Mouse (Mus musculus) embryonic facial prominence, embryonic 15.5 days (tissue): ENCODE results near the gene Zfp60. TPM values are rescaled to one million over a fixed set of nuclear protein-coding genes. Genes with fewer than 3 reads are reported as not detected.

Source experiments
- ATAC-seq: fragments of 200-750 bp; cut with Nextera tagmentation; 2 replicates; pipeline ENCODE4 v1.8.0; 2017; ENCODE audit warnings: low read depth, moderate TSS enrichment; ENCODE audit not compliant: insufficient number of reproducible peaks, low FRiP score, low TSS enrichment
- H3K27ac ChIP-seq: fragments of 300-500 bp; sonication (generic); replicated peaks from 2 replicates; pipeline ENCODE4 v1.5.1; 2015; ENCODE audit warnings: mild to moderate bottlenecking, inconsistent platforms
- H3K27me3 ChIP-seq: fragments of 300-500 bp; sonication (generic); 2 replicates; pipeline ENCODE4 v1.6.1; 2015; ENCODE audit warnings: inconsistent platforms
- H3K36me3 ChIP-seq: fragments of 300-500 bp; sonication (generic); 2 replicates; pipeline ENCODE4 v1.6.1; 2015; ENCODE audit warnings: mild to moderate bottlenecking, inconsistent platforms
- H3K4me1 ChIP-seq: fragments of 300-500 bp; sonication (generic); 2 replicates; pipeline ENCODE4 v1.6.1; 2015; ENCODE audit warnings: inconsistent platforms
- H3K4me2 ChIP-seq: fragments of 300-500 bp; sonication (generic); replicated peaks from 2 replicates; pipeline ENCODE4 v1.6.1; 2015; ENCODE audit warnings: mild to moderate bottlenecking, inconsistent platforms
- H3K4me3 ChIP-seq: fragments of 300-500 bp; sonication (generic); replicated peaks from 2 replicates; pipeline ENCODE4 v1.5.1; 2015; ENCODE audit warnings: mild to moderate bottlenecking, inconsistent platforms
- H3K9ac ChIP-seq: fragments of 300-500 bp; sonication (generic); 2 replicates; pipeline ENCODE4 v1.6.1; 2015; ENCODE audit warnings: inconsistent platforms
- H3K9me3 ChIP-seq: fragments of 300-500 bp; sonication (generic); replicated peaks from 2 replicates; pipeline ENCODE4 v1.6.1; 2016; ENCODE audit warnings: inconsistent platforms
- WGBS: fragments of 180-500 bp; shearing (Covaris S2); methylation state at CpG from one replicate; pipeline ENCODE4 v1.1.7; 2015; 5-methylcytosine and 5-hydroxymethylcytosine counted together
- polyA plus RNA-seq: library from polyadenylated mRNA; unstranded; fragments of >200 nt; fragmentation: Nextera tagmentation; extraction: Ambion mirVana; gene quantifications from 2 replicates; pipeline ENCODE4 v1.2.1, GENCODE M21; 2015

The Zfp60 gene
- polyA plus RNA-seq, 1 experiment from 2014 or later = 37.7 TPM

- ATAC-seq = no peak
- Histone ChIP-seq H3K9me3 (0 out of 2 replicates have a peak, but pooled peaks cover 6% of the 10 kb centered on the region), H3K4me2 (no peak overlapping the region), H3K27me3 (no peaks in the 10 kb centered on the region), H3K27ac (no peak overlapping the region), H3K9ac (no peak overlapping the region), H3K36me3 (no peaks in the 10 kb centered on the region), H3K4me1 (0 out of 2 replicates have a peak, but pooled peaks cover 5% of the 10 kb centered on the region), H3K4me3 (no peak overlapping the region)
Observed at GRCm38 (mm10) chr7:27794566-27794965, 63.4 kb downstream of the Zfp60 start.

GRCm38 (mm10) chr7:27797906-27798811 lies 67.0 kb downstream of the Zfp60 start:
- no peak overlapping the region for H3K4me3 ChIP-seq
- 26% methylated on average over 8 of the region's 8 CpGs for WGBS
- 0 out of 2 replicates have a peak, but pooled peaks cover 5% of the 10 kb centered on the region for H3K4me1 ChIP-seq
- no peak overlapping the region for H3K4me2 ChIP-seq
- no peak overlapping the region for H3K27ac ChIP-seq
- 0 out of 2 replicates have a peak, but pooled peaks cover 6% of the 10 kb centered on the region for H3K9me3 ChIP-seq
- H3K36me3 ChIP-seq = no peaks in the 10 kb centered on the region
- no peak for ATAC-seq
- H3K9ac ChIP-seq = no peak overlapping the region
- no peaks in the 10 kb centered on the region for H3K27me3 ChIP-seq

DNA sequence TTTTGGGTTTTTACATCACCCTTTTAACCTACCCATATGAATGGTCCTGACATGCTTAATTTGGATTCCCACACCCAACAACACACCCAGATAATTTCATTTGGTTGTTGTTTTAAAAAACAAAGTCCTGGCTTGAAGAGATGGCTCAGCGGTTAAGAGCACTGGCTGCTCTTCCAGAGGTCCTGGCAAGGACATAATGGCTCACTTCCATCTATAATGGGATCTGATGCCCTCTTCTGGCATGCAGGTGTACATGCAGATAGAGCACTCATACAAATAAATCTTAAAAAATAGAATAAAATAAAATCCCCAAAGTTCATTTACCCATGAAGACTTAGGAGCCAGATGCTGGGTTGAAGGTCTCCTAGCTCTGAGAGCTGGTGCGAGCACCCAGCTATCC lies 69.9 kb downstream of the Zfp60 start:
- Histone ChIP-seq H3K27ac (no peak overlapping the region), H3K9ac (no peak overlapping the region), H3K4me2 (no peak overlapping the region), H3K4me1 (peaks cover 5% of the 10 kb centered on the region; the same call in 1 of the 2 replicates), H3K4me3 (no peak overlapping the region), H3K36me3 (no peaks in the 10 kb centered on the region), H3K27me3 (no peaks in the 10 kb centered on the region), H3K9me3 (0 out of 2 replicates have a peak, but pooled peaks cover 6% of the 10 kb centered on the region)
- WGBS = 47% methylated on average over 2 of the region's 2 CpGs
- ATAC-seq = no peak

GRCm38 (mm10) chr7:27802986-27803385 lies 71.8 kb downstream of the Zfp60 start:
- no peak overlapping the region for H3K9ac ChIP-seq
- peaks cover 5% of the 10 kb centered on the region; the same call in 1 of the 2 replicates for H3K4me1 ChIP-seq
- H3K27me3 ChIP-seq = no peaks in the 10 kb centered on the region
- peaks cover 3% of the 10 kb centered on the region; the same call in 1 of the 2 replicates for H3K36me3 ChIP-seq
- no peak for ATAC-seq
- no peak overlapping the region for H3K4me3 ChIP-seq
- H3K27ac ChIP-seq = no peak overlapping the region
- no peak overlapping the region for H3K4me2 ChIP-seq
- WGBS = 48% methylated on average over 5 of the region's 5 CpGs
- no peaks in the 10 kb centered on the region for H3K9me3 ChIP-seq

Other genes with a start within 250 kb of the Zfp60 start
- 41.7 and 51.6 TPM in 2 replicates for gene Sertad1, start 244.5 kb upstream of the Zfp60 start, polyA plus RNA-seq
- 5.1 and 6.7 TPM in 2 replicates for gene Prx, start 232.1 kb upstream of the Zfp60 start, polyA plus RNA-seq
- 0.77 and 1.1 TPM in 2 replicates for gene Hipk4, start 208.1 kb upstream of the Zfp60 start, polyA plus RNA-seq
- gene Pld3, start 178.2 kb upstream of the Zfp60 start, polyA plus RNA-seq = 121 and 122 TPM in 2 replicates
- gene 2310022A10Rik, start 178.2 kb upstream of the Zfp60 start, polyA plus RNA-seq = 36.4 and 38.0 TPM in 2 replicates
- 114 and 117 TPM in 2 replicates for gene Akt2, start 139.8 kb upstream of the Zfp60 start, polyA plus RNA-seq
- gene Ttc9b, start 77.5 kb upstream of the Zfp60 start, polyA plus RNA-seq = 0.60 and 1.3 TPM in 2 replicates
- gene Map3k10, start 56.8 kb upstream of the Zfp60 start, polyA plus RNA-seq = 10.1 and 11.3 TPM in 2 replicates
- 3.6 and 4.9 TPM in 2 replicates for gene Zfp607b, start 42.0 kb upstream of the Zfp60 start, polyA plus RNA-seq
- 2.4 and 2.7 TPM in 2 replicates for gene Zfp626, start 75.8 kb downstream of the Zfp60 start, polyA plus RNA-seq
- gene Zfp59, start 107.2 kb downstream of the Zfp60 start, polyA plus RNA-seq = 7.2 and 8.1 TPM in 2 replicates
- gene Zfp607a, start 126.1 kb downstream of the Zfp60 start, polyA plus RNA-seq = 3.6 TPM in 2 replicates
- 7.5 and 8.1 TPM in 2 replicates for gene Zfp974, start 198.1 kb downstream of the Zfp60 start, polyA plus RNA-seq
- gene Zfp780b, start 247.8 kb downstream of the Zfp60 start, polyA plus RNA-seq = 17.6 and 20.9 TPM in 2 replicates